Mouse (Mus musculus) ES-E14 (cell line): Measurements from ENCODE around the gene Slc9a2.

Source experiments
- HCFC1 ChIP-seq: IDR thresholded peaks from 2 replicates; pipeline ENCODE4 v1.6.1; 2012; ENCODE audit warnings: low read length, inconsistent platforms, borderline replicate concordance; ENCODE audit not compliant: insufficient read depth
- ZNF384 ChIP-seq: IDR thresholded peaks from 2 replicates; pipeline ENCODE4 v1.6.1; 2012; ENCODE audit warnings: low read depth, low read length, inconsistent platforms

- TF ChIP-seq ZNF384 (no peak), HCFC1 (no peak)
Observed at GRCm38 (mm10) chr1:40671490-40671889, 8.9 kb upstream of the Slc9a2 start.
